In the genomic region with DNA sequence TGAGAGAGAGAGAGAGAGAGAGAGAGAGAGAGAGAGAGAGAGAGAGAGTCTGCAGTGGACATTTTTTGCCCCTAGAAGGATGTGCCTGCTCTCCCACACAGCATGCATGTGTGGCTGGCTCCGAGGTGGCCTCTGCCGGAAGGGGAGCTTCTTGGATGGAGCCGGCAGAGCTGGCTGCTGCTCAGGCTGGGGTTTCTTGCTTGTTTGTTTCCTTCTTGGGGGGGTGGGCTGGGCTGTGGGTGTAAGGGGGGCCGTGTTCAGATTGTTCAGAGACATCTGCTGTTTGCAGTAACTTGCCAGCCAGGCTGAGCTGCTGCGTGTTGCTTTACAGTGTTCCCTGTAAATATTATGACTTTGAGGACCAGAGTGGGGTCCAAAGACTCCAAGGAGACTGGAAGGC, we compare ENCODE assay signal across 10 mouse cellular contexts.
DNase-seq lines count a peak whose midpoint lies in the region; ATAC-seq and TF ChIP-seq lines count a peak whose summit lies in the region.
"Had no signal": no experiment of that assay in that cellular context is flagged by ENCODE, and none has a peak within 500 bp of the region (broad histone marks: within the 10 kb centered on the region; RNA-seq: fewer than 3 reads in every experiment).

No protein-coding gene starts in this region.

- H3K4me3 ChIP-seq in gastrocnemius, adult 2 months = no peak overlapping the region
- H3K4me3 ChIP-seq in liver, embryonic 11.5 days (ENCODE audit: low read depth, low read length) = no peak overlapping the region
- no peak overlapping the region for H3K4me3 ChIP-seq in heart, embryonic 13.5 days

- TF ChIP-seq CTCF in gastrocnemius, adult 2 months (IDR thresholded peaks at IDR 0.05) = no peak

- H3K9me3 ChIP-seq in liver, embryonic 11.5 days (ENCODE audit: control insufficient read depth, low read length) = no peaks in the 10 kb centered on the region
- no peaks in the 10 kb centered on the region for H3K9me3 ChIP-seq in heart, embryonic 13.5 days

- no peak overlapping the region for H3K4me2 ChIP-seq in liver, embryonic 11.5 days
- H3K4me2 ChIP-seq in heart, embryonic 13.5 days = peak overlapping the region; percentile 55

- peak; percentile 37 for DNase-seq in gastrocnemius, adult 2 months
- DNase-seq in gastrocnemius, postnatal 25 days = no peak
- peak; percentile 23 for DNase-seq in liver
- DNase-seq in liver, embryonic 11.5 days (ENCODE audit: low spot score) = no peak
- peak; percentile 80 for DNase-seq in lung, postnatal 10 days
- DNase-seq in adrenal gland, postnatal 25 days = no peak
- no peak for DNase-seq in yolk sac, embryonic 10.5 days (ENCODE audit: low spot score)
- DNase-seq: cerebellum, adult 11 months had no signal

- ATAC-seq in liver, embryonic 11.5 days (replicated peaks; ENCODE audit: low FRiP score) = no peak
- no peak for ATAC-seq in heart, embryonic 13.5 days (ENCODE audit: extremely low read depth, insufficient number of reproducible peaks, low FRiP score, low TSS enrichment)

- intact Hi-C loops in gastrocnemius, adult 2 months (cut with DNase I) = no loop called here

- H3K27me3 ChIP-seq in liver, embryonic 11.5 days (replicated peaks; ENCODE audit: control insufficient read depth, insufficient read depth, low read length) = no peaks in the 10 kb centered on the region
- peaks cover 5% of the 10 kb centered on the region; the same call in 1 of the 2 replicates for H3K27me3 ChIP-seq in heart, embryonic 13.5 days (replicated peaks)

- H3K9ac ChIP-seq in liver, embryonic 11.5 days (ENCODE audit: low read depth, low read length) = no peak overlapping the region
- peak overlapping the region; percentile 79 for H3K9ac ChIP-seq in heart, embryonic 13.5 days
- H3K9ac ChIP-seq: liver, embryonic 14.5 days had no signal

- H3K4me1 ChIP-seq in liver, embryonic 11.5 days (replicated peaks; ENCODE audit: control insufficient read depth, insufficient read depth, low read length) = no peaks in the 10 kb centered on the region
- H3K4me1 ChIP-seq in heart, embryonic 13.5 days = peaks cover 84% of the 10 kb centered on the region

- 52% methylated on average over 5 of the region's 5 CpGs for WGBS in liver, embryonic 11.5 days
- 29% methylated on average over 5 of the region's 5 CpGs for WGBS in heart, embryonic 13.5 days

- H3K36me3 ChIP-seq in liver, embryonic 11.5 days (ENCODE audit: control insufficient read depth, insufficient read depth, low read length) = no peaks in the 10 kb centered on the region
- no peaks in the 10 kb centered on the region for H3K36me3 ChIP-seq in heart, embryonic 13.5 days

- H3K27ac ChIP-seq in gastrocnemius, adult 2 months = peak overlapping the region; percentile 62; the same call in 1 of the 2 replicates
- H3K27ac ChIP-seq in liver, embryonic 11.5 days (ENCODE audit: low read depth, low read length) = no peak overlapping the region
- H3K27ac ChIP-seq in heart, embryonic 13.5 days (replicated peaks) = peak overlapping the region; percentile 99
- H3K27ac ChIP-seq: liver, embryonic 14.5 days had no signal

Comparison
In these comparisons a context has a peak if more than half of its experiments do, and no peak if none do; other contexts are left out.
1. DNase-seq: peak in gastrocnemius, adult 2 months (single experiment), liver (single experiment) and lung, postnatal 10 days (single experiment); none in gastrocnemius, postnatal 25 days (single experiment), liver, embryonic 11.5 days (single experiment), adrenal gland, postnatal 25 days (single experiment) and yolk sac, embryonic 10.5 days (single experiment).